Mouse (Mus musculus): Measurements from ENCODE around the gene Gabarap. TPM values are rescaled to one million over a fixed set of nuclear protein-coding genes. Genes with fewer than 3 reads are reported as not detected.
A peak's percentile ranks its signal among the peaks of the same experiment; 100 is the strongest.

Gene Gabarap
- polyA plus RNA-seq, 1 experiment from 2014 or later, result 670 TPM

DNA sequence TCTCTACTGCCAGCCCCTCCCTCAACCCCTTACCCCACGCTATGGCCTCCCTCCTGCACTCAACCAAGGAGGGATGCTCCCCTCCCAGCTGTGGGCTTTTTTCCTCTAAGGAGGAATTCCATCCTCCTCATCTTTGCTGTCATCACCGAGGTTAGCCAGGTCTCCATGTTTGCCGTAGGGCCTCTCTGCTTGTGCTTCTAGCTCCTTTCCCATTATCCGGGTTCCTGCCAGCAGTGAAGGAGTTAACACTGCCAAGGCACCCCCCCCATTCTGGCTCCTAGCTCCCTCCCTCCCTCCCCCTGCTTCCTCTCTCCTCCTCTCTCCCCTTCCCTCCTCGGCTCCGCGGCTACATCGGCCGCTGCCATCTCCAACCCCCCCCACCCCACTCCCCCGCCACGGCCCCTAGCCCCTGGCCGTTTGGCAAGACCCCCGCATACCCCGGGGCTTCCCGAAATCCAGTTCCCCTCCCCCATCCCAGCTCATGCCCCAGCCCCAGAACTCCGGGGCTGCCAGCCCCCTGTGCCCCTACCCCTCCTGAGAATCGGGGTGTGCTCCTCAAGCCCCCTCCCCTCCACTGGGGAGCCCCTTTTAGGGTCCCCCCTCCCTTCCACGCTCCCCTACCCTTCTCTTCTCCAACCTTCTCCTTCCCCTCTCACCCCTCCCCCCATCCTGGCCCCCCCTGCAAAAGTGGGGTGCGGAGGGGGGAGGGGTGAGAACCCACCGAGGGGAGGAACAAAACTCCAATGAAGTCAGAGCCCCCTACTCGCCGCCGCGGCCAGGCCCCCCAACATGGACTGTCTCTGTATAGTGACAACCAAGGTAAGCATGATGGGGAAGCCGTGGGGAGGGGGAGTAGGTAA is 27.4 kb downstream of the Gabarap start:
- peak overlapping the region; percentile 92 for H3K9ac ChIP-seq
- WGBS, result 3% methylated on average over 19 of the region's 25 CpGs
- H3K27me3 ChIP-seq, result no peaks in the 10 kb centered on the region
- peaks cover 67% of the 10 kb centered on the region for H3K4me1 ChIP-seq
- H3K4me3 ChIP-seq, result peak overlapping the region; percentile 71
- peak overlapping the region; percentile 92 for H3K4me2 ChIP-seq
- H3K36me3 ChIP-seq (ENCODE audit: poor library complexity, severe bottlenecking), result peaks cover 7% of the 10 kb centered on the region
- peak overlapping the region; percentile 96 for H3K27ac ChIP-seq
- no peak for ATAC-seq
- no peaks in the 10 kb centered on the region for H3K9me3 ChIP-seq (replicated peaks)

DNA sequence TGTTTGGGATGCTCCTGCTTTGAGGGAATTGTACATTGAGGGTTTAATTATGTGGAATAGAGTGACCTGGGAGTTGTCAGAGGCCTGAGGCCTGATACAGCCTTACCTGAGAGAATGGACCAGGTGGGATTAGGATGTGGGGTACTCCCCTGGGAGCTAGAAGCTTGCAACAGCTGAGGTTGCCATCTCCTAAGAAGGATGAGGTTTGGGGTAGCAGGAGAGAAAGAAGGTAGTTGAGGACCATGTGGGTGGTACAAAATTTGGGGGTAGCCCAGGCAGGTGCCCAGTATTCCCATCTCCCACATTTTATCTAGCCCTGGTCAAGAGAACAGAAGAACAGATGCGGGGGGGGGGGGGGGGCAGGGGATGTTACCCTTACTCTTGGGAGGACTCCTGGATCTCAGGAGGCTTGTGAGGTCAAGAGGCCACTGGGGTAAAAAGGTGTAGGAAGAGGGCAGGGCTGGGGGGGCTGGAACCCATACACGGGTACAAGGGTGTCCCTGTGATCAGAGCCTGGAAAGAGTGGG is 28.6 kb downstream of the Gabarap start:
- Histone ChIP-seq H3K27ac (peak overlapping the region; percentile 96), H3K9me3 (replicated peaks) (no peaks in the 10 kb centered on the region), H3K4me3 (peak overlapping the region; percentile 71), H3K27me3 (no peaks in the 10 kb centered on the region), H3K4me2 (peak overlapping the region; percentile 92), H3K4me1 (peaks cover 74% of the 10 kb centered on the region), H3K9ac (peak overlapping the region; percentile 92), H3K36me3 (ENCODE audit: poor library complexity, severe bottlenecking) (no peaks in the 10 kb centered on the region)
- 18% methylated on average over 2 of the region's 2 CpGs for whole genome bisulfite sequencing
- no peak for ATAC-seq

GRCm38 (mm10) chr11:70020022-70020631 is 29.2 kb downstream of the Gabarap start:
- Histone ChIP-seq H3K27me3 (no peaks in the 10 kb centered on the region), H3K9ac (peak overlapping the region; percentile 92), H3K36me3 (ENCODE audit: poor library complexity, severe bottlenecking) (no peaks in the 10 kb centered on the region), H3K27ac (peak overlapping the region; percentile 96), H3K4me3 (peak overlapping the region; percentile 71), H3K4me2 (peak overlapping the region; percentile 92), H3K9me3 (replicated peaks) (no peaks in the 10 kb centered on the region), H3K4me1 (peaks cover 74% of the 10 kb centered on the region)
- 9% methylated on average over 8 of the region's 8 CpGs for WGBS
- ATAC-seq, result no peak

GRCm38 (mm10) chr11:70020731-70021263 is 29.9 kb downstream of the Gabarap start:
- Histone ChIP-seq H3K4me2 (peak overlapping the region; percentile 92), H3K27me3 (no peaks in the 10 kb centered on the region), H3K9me3 (replicated peaks) (no peaks in the 10 kb centered on the region), H3K4me3 (peak overlapping the region; percentile 71), H3K4me1 (peaks cover 76% of the 10 kb centered on the region), H3K9ac (peak overlapping the region; percentile 92), H3K27ac (peak overlapping the region; percentile 96), H3K36me3 (ENCODE audit: poor library complexity, severe bottlenecking) (no peaks in the 10 kb centered on the region)
- peak; percentile 79 for ATAC-seq
- under 1% methylated on average over 8 of the region's 8 CpGs for WGBS

DNA sequence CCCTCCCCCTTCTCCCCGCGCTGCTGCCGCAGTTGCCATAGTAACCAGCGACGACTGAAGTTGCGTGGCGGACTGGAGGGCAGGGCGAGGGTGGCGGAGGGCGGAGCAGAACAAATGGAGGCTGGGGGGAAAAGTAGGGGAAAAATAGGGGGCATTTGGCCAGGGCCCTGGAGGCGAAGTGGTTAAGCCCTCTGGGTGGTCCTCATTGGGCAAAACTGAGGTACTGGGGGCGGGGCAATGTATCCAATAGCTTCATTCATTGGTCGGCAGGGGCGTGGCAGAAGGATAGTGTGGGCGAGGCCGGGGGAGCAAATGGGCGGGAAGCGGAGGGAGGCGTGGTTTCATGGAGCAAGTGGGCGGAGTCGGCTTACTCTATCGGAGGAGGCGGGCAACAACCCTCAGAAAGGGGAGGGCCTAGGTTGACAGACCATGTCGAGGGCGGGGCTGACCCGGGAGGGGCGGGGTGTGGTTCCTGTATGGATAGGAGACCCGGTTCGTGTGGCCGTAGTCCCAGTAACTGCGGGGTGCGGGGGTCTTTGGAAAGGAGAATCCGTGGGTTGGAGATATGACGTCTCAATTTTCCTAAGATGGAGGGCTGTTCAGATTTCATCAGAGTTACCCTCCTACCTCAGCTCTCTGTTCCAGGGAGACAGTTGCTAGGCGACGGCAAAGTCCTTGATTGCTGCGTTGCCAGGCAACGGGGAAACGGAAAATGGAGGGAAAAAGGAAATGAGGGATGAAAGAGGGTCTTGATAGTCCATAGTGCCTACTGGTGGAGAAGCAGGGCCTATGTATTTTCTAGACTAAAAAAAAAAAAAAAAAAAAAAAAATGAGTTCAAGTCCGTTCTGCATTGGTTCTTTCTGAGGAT is 30.6 kb downstream of the Gabarap start:
- under 1% methylated on average over 40 of the region's 40 CpGs for WGBS
- ATAC-seq, result peak; percentile 71

GRCm38 (mm10) chr11:70023481-70024150 is 32.7 kb downstream of the Gabarap start:
- Histone ChIP-seq H3K9ac (peak overlapping the region; percentile 66), H3K27me3 (no peaks in the 10 kb centered on the region), H3K9me3 (replicated peaks) (no peaks in the 10 kb centered on the region), H3K4me3 (peak overlapping the region; percentile 37), H3K4me1 (peaks cover 91% of the 10 kb centered on the region), H3K36me3 (ENCODE audit: poor library complexity, severe bottlenecking) (no peaks in the 10 kb centered on the region), H3K4me2 (peak overlapping the region; percentile 68), H3K27ac (peak overlapping the region; percentile 57)
- 6% methylated on average over 21 of the region's 29 CpGs for WGBS
- no peak for ATAC-seq

More for the DNA sequence above, 30.6 kb downstream of the Gabarap start:
- Histone ChIP-seq H3K27me3 (no peaks in the 10 kb centered on the region), H3K9me3 (replicated peaks) (no peaks in the 10 kb centered on the region), H3K4me3 (peak overlapping the region; percentile 71), H3K36me3 (ENCODE audit: poor library complexity, severe bottlenecking) (no peaks in the 10 kb centered on the region), H3K4me1 (peaks cover 83% of the 10 kb centered on the region), H3K4me2 (peak overlapping the region; percentile 92), H3K9ac (peak overlapping the region; percentile 92), H3K27ac (peak overlapping the region; percentile 96)

GRCm38 (mm10) chr11:70024151-70024514 is 33.2 kb downstream of the Gabarap start:
- 13% methylated on average over 6 of the region's 6 CpGs for WGBS
- peaks cover 90% of the 10 kb centered on the region for H3K4me1 ChIP-seq
- no peaks in the 10 kb centered on the region for H3K36me3 ChIP-seq (ENCODE audit: poor library complexity, severe bottlenecking)
- ATAC-seq, result no peak
- H3K4me3 ChIP-seq, result peak overlapping the region; percentile 37
- peak overlapping the region; percentile 48 for H3K27ac ChIP-seq
- H3K4me2 ChIP-seq, result peak overlapping the region; percentile 68
- peak overlapping the region; percentile 66 for H3K9ac ChIP-seq
- no peaks in the 10 kb centered on the region for H3K9me3 ChIP-seq (replicated peaks)
- no peaks in the 10 kb centered on the region for H3K27me3 ChIP-seq

GRCm38 (mm10) chr11:70026689-70027088 is 35.7 kb downstream of the Gabarap start:
- no peak for ATAC-seq
- Histone ChIP-seq H3K9ac (peak overlapping the region; percentile 55), H3K4me1 (peaks cover 90% of the 10 kb centered on the region), H3K9me3 (replicated peaks) (no peaks in the 10 kb centered on the region), H3K4me2 (peak overlapping the region; percentile 67), H3K27ac (peak overlapping the region; percentile 98), H3K4me3 (peak overlapping the region; percentile 25), H3K36me3 (ENCODE audit: poor library complexity, severe bottlenecking) (peaks cover 12% of the 10 kb centered on the region), H3K27me3 (no peaks in the 10 kb centered on the region)
- WGBS, result 0% methylated on average over 19 of the region's 19 CpGs

- H3K9me3 ChIP-seq (replicated peaks), result no peaks in the 10 kb centered on the region
- H3K9ac ChIP-seq, result peak overlapping the region; percentile 55
- H3K4me1 ChIP-seq, result peaks cover 83% of the 10 kb centered on the region
- H3K27ac ChIP-seq, result peak overlapping the region; percentile 98
- H3K27me3 ChIP-seq, result no peaks in the 10 kb centered on the region
- H3K4me3 ChIP-seq, result peak overlapping the region; percentile 25
- 31% methylated on average over 9 of the region's 9 CpGs for WGBS
- H3K4me2 ChIP-seq, result peak overlapping the region; percentile 67
- ATAC-seq, result no peak
- H3K36me3 ChIP-seq (ENCODE audit: poor library complexity, severe bottlenecking), result peaks cover 20% of the 10 kb centered on the region
Observed at GRCm38 (mm10) chr11:70027397-70027796, 36.5 kb downstream of the Gabarap start.

GRCm38 (mm10) chr11:70028401-70029129 is 37.6 kb downstream of the Gabarap start:
- 21% methylated on average over 12 of the region's 12 CpGs for WGBS
- H3K4me1 ChIP-seq, result peaks cover 72% of the 10 kb centered on the region
- ATAC-seq, result peak; percentile 15; the same call in 1 of the 2 replicates

More at GRCm38 (mm10) chr11:70028401-70029129, 37.6 kb downstream of the Gabarap start:
- H3K36me3 ChIP-seq (ENCODE audit: poor library complexity, severe bottlenecking), result peaks cover 29% of the 10 kb centered on the region
- H3K4me3 ChIP-seq, result peak overlapping the region; percentile 38
- H3K4me2 ChIP-seq, result peak overlapping the region; percentile 67
- H3K9me3 ChIP-seq (replicated peaks), result no peaks in the 10 kb centered on the region
- peak overlapping the region; percentile 55 for H3K9ac ChIP-seq
- peak overlapping the region; percentile 98 for H3K27ac ChIP-seq
- H3K27me3 ChIP-seq, result no peaks in the 10 kb centered on the region

Data from forebrain, embryonic 13.5 days (tissue).